Mouse (Mus musculus) 416B (cell line): ENCODE measurements around the gene Gpatch3.

Source experiments
- DNase-seq: peaks from one replicate; pipeline ENCODE4 v3.0.0; 2011; ENCODE audit warnings: low read depth

Gpatch3 gene

GRCm38 (mm10) chr4:133620668-133621067, 46.1 kb downstream of the Gpatch3 start:
- no peak for DNase-seq

GRCm38 (mm10) chr4:133622161-133622695, 47.7 kb downstream of the Gpatch3 start:
- no peak for DNase-seq

- DNase-seq = peak; percentile 79
Measured at GRCm38 (mm10) chr4:133624830-133625229, 50.3 kb downstream of the Gpatch3 start.

GRCm38 (mm10) chr4:133625621-133626071, 51.1 kb downstream of the Gpatch3 start:
- DNase-seq = peak; percentile 96

- no peak for DNase-seq
Measured at GRCm38 (mm10) chr4:133626221-133626620, 51.7 kb downstream of the Gpatch3 start.

- DNase-seq = no peak
Measured at GRCm38 (mm10) chr4:133626621-133627020, 52.1 kb downstream of the Gpatch3 start.

- DNase-seq = no peak
Measured at GRCm38 (mm10) chr4:133627039-133627438, 52.5 kb downstream of the Gpatch3 start.

GRCm38 (mm10) chr4:133628517-133628916, 54.0 kb downstream of the Gpatch3 start:
- peak; percentile 76 for DNase-seq

- no peak for DNase-seq
Measured at GRCm38 (mm10) chr4:133629191-133629590, 54.6 kb downstream of the Gpatch3 start.

- no peak for DNase-seq
Measured at GRCm38 (mm10) chr4:133630326-133630920, 55.9 kb downstream of the Gpatch3 start.

- peak; percentile 72 for DNase-seq
Measured at GRCm38 (mm10) chr4:133631071-133631768, 56.7 kb downstream of the Gpatch3 start.

GRCm38 (mm10) chr4:133631769-133632411, 57.3 kb downstream of the Gpatch3 start:
- peak; percentile 74 for DNase-seq

GRCm38 (mm10) chr4:133632483-133633327, 58.2 kb downstream of the Gpatch3 start:
- no peak for DNase-seq

- DNase-seq = peak; percentile 72
Measured at GRCm38 (mm10) chr4:133633332-133634042, 58.9 kb downstream of the Gpatch3 start.
